Mouse (Mus musculus) gastrocnemius, postnatal 36 days (tissue): Measurements from ENCODE around the gene Ahr. TPM values are rescaled to one million over a fixed set of nuclear protein-coding genes. Genes with fewer than 3 reads are reported as not detected.

ENCODE experiments used
- DNase-seq, 2 experiments: peaks; one replicate each; pipeline ENCODE4 v3.0.0; 2022
- intact Hi-C: fragments of 180-260 bp; cut with DNase I; formaldehyde crosslinking; loops from one replicate; pipeline ENCODE4 v1.15.1; 2025
- long read RNA-seq, 2 experiments: library from polyadenylated mRNA; stranded (forward); transcript quantifications; one replicate each; pipeline ENCODE4 v2.0.0; 2021
- total RNA-seq, 2 experiments: library from RNA; stranded (reverse); gene quantifications; 2 replicates each; pipeline ENCODE4 v1.2.3; 2021

The Ahr gene
- 1 to 10 TPM; 1.5 to 2.0 TPM for total RNA-seq
- long read RNA-seq, experiment 1, full-length matches to known transcripts, result 3 of 3 reads
- long read RNA-seq, experiment 1, partial matches to known transcripts, result 0 of 3 reads
- long read RNA-seq, experiment 1, other reads (novel, unspliced or antisense), result 0 of 3 reads
- long read RNA-seq, experiment 2, full-length matches to known transcripts, result 2 of 2 reads
- long read RNA-seq, experiment 2, partial matches to known transcripts, result 0 of 2 reads
- long read RNA-seq, experiment 2, other reads (novel, unspliced or antisense), result 0 of 2 reads

- intact Hi-C loops, result loop anchor here (5.0 kb wide), 1 partner anchor 293 kb away; no protein-coding TSS in a partner anchor
- peak; percentile 57 to 59 for DNase-seq
Observed at GRCm38 (mm10) chr12:35534754-35535236, at the start of gene Ahr. Ahr (minus strand) TSS chr12:35535038.

GRCm38 (mm10) chr12:35578826-35579225 is 44.0 kb upstream of the Ahr start:
- no peak for DNase-seq
- intact Hi-C loops, result no loop called here

DNA sequence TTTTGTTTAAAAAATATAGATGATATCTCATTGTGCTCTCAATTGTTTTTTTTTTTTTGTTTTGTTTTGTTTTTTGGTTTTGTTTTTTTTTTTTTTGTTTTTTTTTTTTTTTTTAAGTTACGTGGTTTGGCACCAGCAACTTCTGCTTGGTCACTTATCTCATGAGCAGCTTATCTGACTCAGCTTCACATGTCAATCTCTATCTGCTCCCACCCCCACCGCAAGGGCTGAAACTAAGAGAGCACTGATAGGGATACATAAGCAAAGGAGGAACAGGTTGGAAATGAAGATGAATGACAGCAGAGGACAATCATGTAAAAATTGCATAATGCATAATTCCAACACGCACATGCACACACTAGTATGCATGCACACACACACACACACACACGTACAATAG is 41.3 kb upstream of the Ahr start:
- DNase-seq, result no peak
- intact Hi-C loops, result no loop called here

GRCm38 (mm10) chr12:35573713-35574112 is 38.9 kb upstream of the Ahr start:
- DNase-seq, result no peak
- intact Hi-C loops, result no loop called here

DNA sequence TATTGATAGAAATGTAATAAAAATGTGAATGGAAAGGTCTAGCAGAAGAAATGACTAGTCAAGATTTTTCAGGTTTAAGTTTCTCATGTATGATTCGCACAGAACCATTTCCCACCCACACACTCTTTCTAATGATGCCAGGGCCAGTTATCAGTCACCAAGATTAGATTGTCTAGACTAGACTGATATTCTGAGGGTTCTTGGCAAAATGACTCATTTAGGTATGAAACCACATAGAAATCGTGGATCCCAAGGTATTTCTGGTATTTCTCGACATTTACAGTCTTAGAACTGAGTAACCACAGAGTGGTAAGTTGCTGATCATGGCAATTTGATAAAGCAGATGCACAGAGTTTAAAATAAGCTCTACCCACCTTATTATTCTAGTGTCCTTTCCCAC is 28.0 kb upstream of the Ahr start:
- DNase-seq, result no peak
- intact Hi-C loops, result no loop called here

DNA sequence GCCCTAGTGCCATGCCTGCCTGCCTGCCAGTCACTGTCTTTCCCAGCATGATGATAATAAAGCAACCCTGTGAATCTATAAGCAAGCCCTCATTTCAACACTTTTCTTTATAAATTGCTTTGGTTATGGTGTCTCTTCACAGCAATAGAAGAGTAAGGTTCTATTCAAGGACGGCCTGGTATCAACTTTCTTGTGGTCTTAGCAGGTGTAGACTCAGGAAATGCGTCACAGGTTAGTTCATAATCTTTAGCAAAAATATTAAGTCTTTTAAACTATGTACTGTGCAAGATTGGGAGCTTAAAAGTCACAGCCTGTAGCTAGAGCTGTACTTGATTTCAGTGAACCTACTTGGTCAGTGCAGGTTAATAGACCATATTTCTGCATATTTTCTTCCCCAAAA is 24.0 kb upstream of the Ahr start:
- intact Hi-C loops, result no loop called here
- DNase-seq, result no peak

- intact Hi-C loops, result no loop called here
- no peak for DNase-seq
Observed at GRCm38 (mm10) chr12:35555925-35556324, 21.1 kb upstream of the Ahr start.

DNA sequence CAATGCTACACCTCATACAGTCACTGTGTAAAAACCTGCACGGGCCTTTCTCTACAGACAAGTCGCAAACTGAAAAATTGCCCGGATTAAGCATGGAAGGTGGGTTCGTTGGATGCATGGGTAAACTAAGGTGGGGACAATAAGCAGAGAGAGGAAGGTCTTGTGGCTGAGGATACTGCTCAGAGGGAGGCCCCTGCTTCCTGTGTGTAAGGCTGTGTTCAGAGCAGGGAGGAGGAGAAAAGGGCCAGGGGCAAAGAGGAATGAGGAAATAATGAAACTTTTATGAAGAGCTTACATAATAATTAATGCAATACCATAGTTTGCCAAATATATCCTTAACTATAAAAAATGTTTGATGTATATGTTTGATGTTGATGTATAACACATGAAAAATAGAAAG is 19.5 kb upstream of the Ahr start:
- DNase-seq, result no peak
- intact Hi-C loops, result no loop called here

GRCm38 (mm10) chr12:35553174-35553573 is 18.3 kb upstream of the Ahr start:
- DNase-seq, result no peak

DNA sequence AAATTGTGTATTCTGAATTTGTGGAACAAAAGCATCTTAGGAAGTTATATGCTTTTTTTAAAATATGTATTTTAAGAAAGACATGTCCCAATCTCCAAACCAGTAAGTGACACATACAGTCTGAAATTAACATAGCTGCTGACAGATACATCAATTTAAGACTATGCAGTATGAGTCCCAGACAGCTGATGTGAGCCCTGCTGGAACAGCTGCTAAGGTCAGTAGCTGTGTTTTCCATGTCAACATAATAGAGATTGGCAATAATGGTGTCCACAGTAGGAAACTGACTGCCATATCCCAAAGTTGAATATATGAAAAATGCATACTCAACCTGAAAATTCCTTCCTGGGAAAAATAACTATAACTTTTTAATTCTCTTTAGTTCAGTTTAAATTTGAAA is 15.5 kb upstream of the Ahr start:
- intact Hi-C loops, result no loop called here
- no peak for DNase-seq

More at GRCm38 (mm10) chr12:35553174-35553573, 18.3 kb upstream of the Ahr start:
- intact Hi-C loops, result no loop called here

DNA sequence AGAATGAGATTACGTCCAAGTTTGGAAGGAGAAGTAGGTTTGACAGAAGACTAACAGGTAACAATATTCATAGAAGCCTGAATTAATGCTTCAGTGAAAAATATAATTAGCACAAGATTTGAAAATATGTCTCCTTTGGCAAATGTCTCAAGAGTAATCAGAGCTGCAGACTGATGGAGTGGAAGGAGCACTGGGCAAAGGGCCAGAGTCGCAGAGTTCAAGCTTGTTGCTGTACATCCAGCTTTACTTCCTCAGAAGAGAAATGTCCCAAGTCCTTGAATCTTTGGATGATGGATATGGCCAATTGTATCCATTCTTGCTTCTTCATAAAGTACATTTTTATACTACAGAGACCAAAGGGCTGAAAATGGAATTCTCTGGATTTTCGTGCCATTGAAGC is 8.0 kb upstream of the Ahr start:
- DNase-seq, result no peak
- intact Hi-C loops, result no loop called here

GRCm38 (mm10) chr12:35538843-35539242 is 4.0 kb upstream of the Ahr start:
- DNase-seq, result no peak
- intact Hi-C loops, result no loop called here

DNA sequence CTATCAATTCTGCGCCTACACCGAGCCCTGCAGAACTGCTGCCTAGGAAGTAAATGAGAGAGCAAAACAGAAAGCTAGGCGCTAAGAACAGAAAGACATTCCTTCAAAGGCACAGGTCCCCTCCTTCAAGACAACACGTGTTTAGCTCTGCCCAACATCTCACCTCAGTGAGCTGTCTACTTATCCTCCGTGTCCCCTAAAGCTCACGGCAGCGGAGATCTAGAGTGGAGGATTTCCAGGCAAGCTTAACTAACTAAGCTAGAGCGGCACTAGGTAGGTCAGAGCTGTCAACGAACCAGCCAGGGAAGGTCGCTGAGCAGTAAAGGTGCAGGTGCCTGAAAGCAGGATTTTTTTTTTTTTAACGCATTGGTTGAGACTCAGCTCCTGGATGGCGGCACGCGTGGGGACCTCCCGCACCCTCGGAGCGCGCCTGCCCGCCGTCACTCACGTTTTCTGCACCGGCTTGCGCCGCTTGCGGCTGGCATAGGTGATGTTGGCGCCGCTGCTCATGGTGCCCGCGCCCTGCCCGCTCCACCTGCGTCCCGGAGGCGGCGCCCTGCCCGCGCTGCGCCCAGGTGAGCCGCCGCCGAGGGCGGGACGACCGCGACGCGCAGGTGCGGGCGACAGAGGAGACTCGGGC is 604 bp downstream of the Ahr start:
- peak in 1 of 2 experiments; percentile 15 for DNase-seq
- intact Hi-C loops, result loop anchor here (5.0 kb wide), 1 partner anchor 293 kb away; no protein-coding TSS in a partner anchor

DNA sequence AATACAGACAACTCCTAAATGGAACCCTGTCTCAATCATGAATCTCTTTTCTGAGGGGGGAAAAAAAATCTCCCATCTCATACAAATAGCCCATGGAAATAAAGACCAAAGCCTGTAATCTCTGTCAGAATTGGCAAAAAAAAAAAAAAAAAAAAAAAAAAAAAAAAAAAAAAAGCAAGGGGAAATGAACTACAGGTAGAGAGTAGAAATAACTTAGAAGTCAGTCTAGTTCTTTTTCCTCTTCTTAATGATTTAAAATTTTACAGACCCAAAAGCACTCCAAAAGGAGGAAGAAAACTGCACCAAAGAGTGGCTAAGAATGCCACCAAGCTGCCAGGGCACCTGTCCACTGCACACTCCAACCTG is 1.1 kb downstream of the Ahr start:
- DNase-seq, result no peak
- intact Hi-C loops, result loop anchor here (5.0 kb wide), 1 partner anchor 294 kb away; no protein-coding TSS in a partner anchor

- no peak for DNase-seq
- intact Hi-C loops, result loop anchor here (5.0 kb wide), 1 partner anchor 294 kb away; no protein-coding TSS in a partner anchor
Observed at GRCm38 (mm10) chr12:35533133-35533532, 1.7 kb downstream of the Ahr start.

GRCm38 (mm10) chr12:35532151-35532550 is 2.7 kb downstream of the Ahr start:
- peak; percentile 15 to 27 for DNase-seq
- intact Hi-C loops, result loop anchor here (5.0 kb wide), 1 partner anchor 295 kb away; no protein-coding TSS in a partner anchor

- no peak for DNase-seq
- intact Hi-C loops, result loop anchor here (5.0 kb wide), 1 partner anchor 297 kb away; no protein-coding TSS in a partner anchor
Observed at GRCm38 (mm10) chr12:35530587-35530986, 4.3 kb downstream of the Ahr start.

- DNase-seq, result no peak
- intact Hi-C loops, result loop anchor here (10.0 kb wide), 1 partner anchor 147 kb away; no protein-coding TSS in a partner anchor
Observed at GRCm38 (mm10) chr12:35527429-35527828, 7.4 kb downstream of the Ahr start.

GRCm38 (mm10) chr12:35522585-35523103 is 12.2 kb downstream of the Ahr start:
- intact Hi-C loops, result loop anchor here (10.0 kb wide), 1 partner anchor 152 kb away; no protein-coding TSS in a partner anchor
- DNase-seq, result no peak

GRCm38 (mm10) chr12:35515621-35516020 is 19.2 kb downstream of the Ahr start:
- DNase-seq, result no peak
- intact Hi-C loops, result no loop called here

GRCm38 (mm10) chr12:35514671-35515070 is 20.2 kb downstream of the Ahr start:
- intact Hi-C loops, result no loop called here
- DNase-seq, result no peak
